Comparison of ENCODE assay signal across 15 mouse cellular contexts in the genomic region with DNA sequence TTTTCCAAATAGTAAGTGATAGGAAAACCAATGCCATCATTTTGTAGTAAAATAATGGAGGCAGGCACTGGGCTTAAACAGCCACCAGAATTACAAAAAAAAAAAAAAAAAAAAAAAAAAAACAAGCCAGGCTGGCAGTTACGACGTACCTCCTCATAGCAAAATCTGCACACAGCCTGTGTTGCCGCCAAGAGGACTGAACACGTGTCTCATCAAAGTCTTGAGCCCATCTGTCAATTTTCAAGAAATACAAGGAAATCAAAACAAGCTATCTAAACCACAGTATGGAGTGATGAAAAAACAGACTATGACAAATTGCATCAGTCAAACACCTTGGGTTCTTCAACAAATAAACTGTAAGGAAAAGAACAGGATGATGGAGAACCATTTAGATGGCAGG.
"Had no signal": no experiment of that assay in that cellular context is flagged by ENCODE, and none has a peak within 500 bp of the region (broad histone marks: within the 10 kb centered on the region; RNA-seq: fewer than 3 reads in every experiment).

No protein-coding gene starts in this region.

- H3K27me3 ChIP-seq: limb, embryonic 12.5 days; liver, embryonic 13.5 days; lung, embryonic 15.5 days; midbrain, embryonic 12.5 days; neural tube, embryonic 15.5 days had no signal

- H3K36me3 ChIP-seq: limb, embryonic 12.5 days; liver, embryonic 13.5 days; lung, embryonic 15.5 days; midbrain, embryonic 12.5 days; neural tube, embryonic 15.5 days had no signal

- H3K4me3 ChIP-seq: left cerebral cortex, adult 2 months; limb, embryonic 12.5 days; liver, embryonic 13.5 days; lung, embryonic 15.5 days; midbrain, embryonic 12.5 days; myocyte; neural tube, embryonic 15.5 days had no signal

- H3K9ac ChIP-seq: limb, embryonic 12.5 days; liver, embryonic 13.5 days; liver, postnatal 0 days; lung, embryonic 15.5 days; midbrain, embryonic 12.5 days; neural tube, embryonic 15.5 days had no signal

- H3K27ac ChIP-seq: left cerebral cortex, adult 2 months; limb, embryonic 12.5 days; liver, embryonic 13.5 days; lung, embryonic 15.5 days; midbrain, embryonic 12.5 days; neural tube, embryonic 15.5 days; stomach, postnatal 0 days had no signal

- H3K9me3 ChIP-seq: limb, embryonic 12.5 days; liver, embryonic 13.5 days; lung, embryonic 15.5 days; midbrain, embryonic 12.5 days; neural tube, embryonic 15.5 days had no signal

- DNase-seq: kidney, postnatal 10 days; kidney, postnatal 4 days; liver; liver, embryonic 13.5 days; liver, postnatal 0 days; right cerebral cortex, adult 18-20 months; right cerebral cortex, postnatal 25 days; thymus, postnatal 4 days had no signal

- H3K4me1 ChIP-seq: liver, embryonic 13.5 days; lung, embryonic 15.5 days; midbrain, embryonic 12.5 days had no signal

- ATAC-seq: liver, postnatal 0 days had no signal

- H3K4me2 ChIP-seq: limb, embryonic 12.5 days; liver, embryonic 13.5 days; lung, embryonic 15.5 days; midbrain, embryonic 12.5 days; neural tube, embryonic 15.5 days had no signal
